Mouse (Mus musculus) olfactory bulb, adult 2 months (tissue): ENCODE data around the gene Tecpr2.

ENCODE experiments used
- CTCF ChIP-seq: fragments of 200-500 bp; IDR thresholded peaks from 2 replicates; pipeline ENCODE4 v1.5.1; 2012; ENCODE audit warnings: low read depth, mild to moderate bottlenecking, low read length, moderate library complexity; ENCODE audit not compliant: insufficient read depth
- POLR2A ChIP-seq: fragments of 200-500 bp; IDR thresholded peaks from 2 replicates; pipeline ENCODE4 v1.6.1; 2012; ENCODE audit warnings: mild to moderate bottlenecking, low read depth, low read length, moderate library complexity; ENCODE audit not compliant: insufficient read depth

DNA sequence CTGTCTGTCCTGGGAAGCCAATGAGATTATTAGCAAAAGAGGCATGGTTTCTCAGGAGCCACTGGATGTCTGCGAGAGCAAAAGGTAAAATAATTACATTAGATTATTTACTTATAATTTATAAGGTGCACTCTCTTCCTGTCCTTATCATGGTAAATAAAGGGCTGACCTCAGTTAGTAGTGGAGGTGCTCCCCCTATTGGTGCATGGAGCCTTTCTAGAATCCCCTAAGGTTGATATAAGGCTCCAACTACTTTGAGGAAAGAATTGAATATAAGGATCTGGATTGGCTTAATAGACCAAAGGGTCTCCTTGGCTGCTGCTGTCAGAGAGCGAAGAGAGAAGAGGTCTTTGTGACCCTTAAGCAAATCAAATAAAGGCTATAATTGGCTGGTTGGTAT, 14.5 kb downstream of the Tecpr2 start:
- TF ChIP-seq CTCF (no peak), POLR2A (no peak)
